Mouse (Mus musculus) limb, embryonic 15.5 days (tissue): ENCODE results near the gene Fancd2os. TPM values are rescaled to one million over a fixed set of nuclear protein-coding genes. Genes with fewer than 3 reads are reported as not detected.

Experiments used
- polyA plus RNA-seq: library from polyadenylated mRNA; unstranded; fragments of >200 nt; fragmentation: Nextera tagmentation; extraction: Ambion mirVana; gene quantifications from 2 replicates; pipeline ENCODE4 v1.2.1, GENCODE M21; 2015

Gene Fancd2os
- polyA plus RNA-seq, 1 experiment from 2014 or later, result not detected

Other genes starting within 250 kb of the Fancd2os start
- gene Tada3, start 222.8 kb downstream of the Fancd2os start, polyA plus RNA-seq, result 45.1 and 48.7 TPM in 2 replicates
- 392 and 399 TPM in 2 replicates for gene Arpc4, start 222.6 kb downstream of the Fancd2os start, polyA plus RNA-seq
- 4.4 and 5.6 TPM in 2 replicates for gene Ttll3, start 211.5 kb downstream of the Fancd2os start, polyA plus RNA-seq
- gene Rpusd3, start 181.4 kb downstream of the Fancd2os start, polyA plus RNA-seq, result 20.4 and 21.3 TPM in 2 replicates
- 0.63 TPM in 1 of 2 replicates, not detected in the other for gene Cidec, start 165.0 kb downstream of the Fancd2os start, polyA plus RNA-seq
- gene Jagn1, start 158.1 kb downstream of the Fancd2os start, polyA plus RNA-seq, result 85.0 and 88.5 TPM in 2 replicates
- gene Il17re, start 142.2 kb downstream of the Fancd2os start, polyA plus RNA-seq, result 8.9 and 9.7 TPM in 2 replicates
- gene Il17rc, start 129.3 kb downstream of the Fancd2os start, polyA plus RNA-seq, result 58.4 and 63.5 TPM in 2 replicates
- gene Creld1, start 117.4 kb downstream of the Fancd2os start, polyA plus RNA-seq, result 22.1 and 27.2 TPM in 2 replicates
- 0.44 and 0.61 TPM in 2 replicates for gene Prrt3, start 98.8 kb downstream of the Fancd2os start, polyA plus RNA-seq
- 106 and 110 TPM in 2 replicates for gene Emc3, start 69.1 kb downstream of the Fancd2os start, polyA plus RNA-seq
- 5.9 and 6.6 TPM in 2 replicates for gene Fancd2, start 69.0 kb downstream of the Fancd2os start, polyA plus RNA-seq
- gene Brk1, start 4.1 kb upstream of the Fancd2os start, polyA plus RNA-seq, result 222 and 231 TPM in 2 replicates
- 41.4 and 44.3 TPM in 2 replicates for gene Vhl, start 23.2 kb upstream of the Fancd2os start, polyA plus RNA-seq
- gene Irak2, start 37.8 kb upstream of the Fancd2os start, polyA plus RNA-seq, result 4.1 and 4.6 TPM in 2 replicates
- gene Tatdn2, start 96.3 kb upstream of the Fancd2os start, polyA plus RNA-seq, result 0.61 and 0.63 TPM in 2 replicates
- 0.30 and 0.42 TPM in 2 replicates for gene Ghrl, start 119.2 kb upstream of the Fancd2os start, polyA plus RNA-seq
- gene Sec13, start 140.0 kb upstream of the Fancd2os start, polyA plus RNA-seq, result 308 and 336 TPM in 2 replicates